Mouse (Mus musculus) lung, embryonic 16.5 days (tissue): ENCODE measurements around the gene Sdk2. TPM values are rescaled to one million over a fixed set of nuclear protein-coding genes. Genes with fewer than 3 reads are reported as not detected.

Experiments
- ATAC-seq: fragments of 200-750 bp; cut with Nextera tagmentation; 2 replicates; pipeline ENCODE4 v1.8.0; 2017; ENCODE audit warnings: low read depth, mild to moderate bottlenecking, moderate library complexity
- H3K27ac ChIP-seq: fragments of 300-500 bp; sonication (generic); 2 replicates; pipeline ENCODE4 v1.5.1; 2014; ENCODE audit warnings: mild to moderate bottlenecking, control low read depth, low read length
- H3K27me3 ChIP-seq: fragments of 300-500 bp; sonication (generic); 2 replicates; pipeline ENCODE4 v1.6.1; 2014; ENCODE audit warnings: low read depth, low read length, mixed read lengths; ENCODE audit not compliant: control insufficient read depth, insufficient read depth
- H3K36me3 ChIP-seq: fragments of 300-500 bp; sonication (generic); 2 replicates; pipeline ENCODE4 v1.6.1; 2014; ENCODE audit warnings: low read length; ENCODE audit not compliant: control insufficient read depth, insufficient read depth
- H3K4me1 ChIP-seq: fragments of 300-500 bp; sonication (generic); replicated peaks from 2 replicates; pipeline ENCODE4 v1.6.1; 2014; ENCODE audit warnings: low read length, mixed read lengths; ENCODE audit not compliant: control insufficient read depth, insufficient read depth
- H3K4me2 ChIP-seq: fragments of 300-500 bp; sonication (generic); 2 replicates; pipeline ENCODE4 v1.6.1; 2014; ENCODE audit warnings: low read depth, low read length, control low read depth
- H3K4me3 ChIP-seq: fragments of 300-500 bp; sonication (generic); 2 replicates; pipeline ENCODE4 v1.5.1; 2014; ENCODE audit warnings: mild to moderate bottlenecking, low read length, control low read depth
- H3K9ac ChIP-seq: fragments of 300-500 bp; sonication (generic); 2 replicates; pipeline ENCODE4 v1.6.1; 2014; ENCODE audit warnings: low read length, control low read depth
- H3K9me3 ChIP-seq: fragments of 300-500 bp; sonication (generic); 2 replicates; pipeline ENCODE4 v1.6.1; 2016; ENCODE audit warnings: low read length; ENCODE audit not compliant: control insufficient read depth
- WGBS: fragments of 180-500 bp; shearing (Covaris S2); extraction: QIAGEN DNeasy Blood & Tissue Kit; methylation state at CpG from one replicate; pipeline ENCODE4 v1.1.7; 2014; 5-methylcytosine and 5-hydroxymethylcytosine counted together
- polyA plus RNA-seq: library from polyadenylated mRNA; unstranded; fragments of >200 nt; fragmentation: Nextera tagmentation; extraction: Ambion mirVana; gene quantifications from 2 replicates; pipeline ENCODE4 v1.2.1, GENCODE M21; 2015

The Sdk2 gene
- polyA plus RNA-seq, 1 experiment from 2014 or later, result 2.1 TPM

- H3K4me1 ChIP-seq, result peaks cover 30% of the 10 kb centered on the region
- H3K36me3 ChIP-seq, result no peaks in the 10 kb centered on the region
- H3K9ac ChIP-seq, result no peak overlapping the region
- no peaks in the 10 kb centered on the region for H3K27me3 ChIP-seq
- H3K4me2 ChIP-seq, result no peak overlapping the region
- ATAC-seq, result no peak
- 56% methylated on average over 3 of the region's 3 CpGs for WGBS
- H3K27ac ChIP-seq, result no peak overlapping the region
- no peak overlapping the region for H3K4me3 ChIP-seq
- H3K9me3 ChIP-seq, result no peaks in the 10 kb centered on the region
These were observed 298.5 kb downstream of the Sdk2 start for GRCm38 (mm10) chr11:113768356-113768755.

GRCm38 (mm10) chr11:113767285-113767684 is 299.6 kb downstream of the Sdk2 start:
- no peaks in the 10 kb centered on the region for H3K9me3 ChIP-seq
- peak; percentile 13 for ATAC-seq
- H3K36me3 ChIP-seq, result no peaks in the 10 kb centered on the region
- H3K9ac ChIP-seq, result 0 out of 2 replicates have a peak overlapping the region, but pooled peaks have one; percentile 36
- H3K4me2 ChIP-seq, result no peak overlapping the region
- 44% methylated on average over 8 of the region's 8 CpGs for WGBS
- no peak overlapping the region for H3K4me3 ChIP-seq
- peak overlapping the region; percentile 82 for H3K27ac ChIP-seq
- H3K27me3 ChIP-seq, result no peaks in the 10 kb centered on the region
- peaks cover 31% of the 10 kb centered on the region for H3K4me1 ChIP-seq

- no peak overlapping the region for H3K4me2 ChIP-seq
- 22% methylated on average over 10 of the region's 10 CpGs for WGBS
- H3K27me3 ChIP-seq, result no peaks in the 10 kb centered on the region
- peak overlapping the region; percentile 23; the same call in 1 of the 2 replicates for H3K9ac ChIP-seq
- no peaks in the 10 kb centered on the region for H3K36me3 ChIP-seq
- peak; percentile 85 for ATAC-seq
- peaks cover 31% of the 10 kb centered on the region for H3K4me1 ChIP-seq
- no peaks in the 10 kb centered on the region for H3K9me3 ChIP-seq
- H3K4me3 ChIP-seq, result no peak overlapping the region
- H3K27ac ChIP-seq, result peak overlapping the region; percentile 82
These were observed 300.4 kb downstream of the Sdk2 start for GRCm38 (mm10) chr11:113766284-113766985.

- H3K27ac ChIP-seq, result no peak overlapping the region
- peaks cover 31% of the 10 kb centered on the region for H3K4me1 ChIP-seq
- no peak overlapping the region for H3K9ac ChIP-seq
- no peak for ATAC-seq
- no peak overlapping the region for H3K4me3 ChIP-seq
- H3K27me3 ChIP-seq, result no peaks in the 10 kb centered on the region
- H3K9me3 ChIP-seq, result no peaks in the 10 kb centered on the region
- no peak overlapping the region for H3K4me2 ChIP-seq
- H3K36me3 ChIP-seq, result no peaks in the 10 kb centered on the region
- 77% methylated on average over 6 of the region's 6 CpGs for WGBS
These were observed 302.6 kb downstream of the Sdk2 start for GRCm38 (mm10) chr11:113764132-113764849.

- WGBS, result 13% methylated on average over 5 of the region's 5 CpGs
- Histone ChIP-seq H3K4me2 (no peak overlapping the region), H3K9ac (no peak overlapping the region), H3K4me3 (no peak overlapping the region), H3K9me3 (no peaks in the 10 kb centered on the region), H3K4me1 (peaks cover 29% of the 10 kb centered on the region), H3K27ac (no peak overlapping the region), H3K27me3 (no peaks in the 10 kb centered on the region), H3K36me3 (no peaks in the 10 kb centered on the region)
- ATAC-seq, result no peak
These were observed 303.4 kb downstream of the Sdk2 start for GRCm38 (mm10) chr11:113763449-113763848.

- Histone ChIP-seq H3K27me3 (no peaks in the 10 kb centered on the region), H3K4me3 (no peak overlapping the region), H3K4me1 (peaks cover 19% of the 10 kb centered on the region), H3K9me3 (no peaks in the 10 kb centered on the region), H3K27ac (no peak overlapping the region), H3K36me3 (no peaks in the 10 kb centered on the region), H3K4me2 (no peak overlapping the region), H3K9ac (no peak overlapping the region)
- 68% methylated on average over 8 of the region's 8 CpGs for WGBS
- ATAC-seq, result no peak
These were observed 304.6 kb downstream of the Sdk2 start for GRCm38 (mm10) chr11:113762136-113762797.

- H3K36me3 ChIP-seq, result no peaks in the 10 kb centered on the region
- no peak for ATAC-seq
These were observed 305.2 kb downstream of the Sdk2 start for GRCm38 (mm10) chr11:113761646-113762045.

GRCm38 (mm10) chr11:113760476-113760875 is 306.4 kb downstream of the Sdk2 start:
- Histone ChIP-seq H3K4me3 (no peak overlapping the region), H3K9ac (no peak overlapping the region), H3K27ac (peak overlapping the region; percentile 5; the same call in 1 of the 2 replicates), H3K4me2 (no peak overlapping the region), H3K36me3 (no peaks in the 10 kb centered on the region), H3K9me3 (no peaks in the 10 kb centered on the region), H3K27me3 (no peaks in the 10 kb centered on the region), H3K4me1 (peaks cover 3% of the 10 kb centered on the region; the same call in 1 of the 2 replicates)
- ATAC-seq, result no peak
- WGBS, result 38% methylated on average over 7 of the region's 7 CpGs

More at GRCm38 (mm10) chr11:113761646-113762045, 305.2 kb downstream of the Sdk2 start:
- Histone ChIP-seq H3K27ac (no peak overlapping the region), H3K9me3 (no peaks in the 10 kb centered on the region), H3K27me3 (no peaks in the 10 kb centered on the region), H3K4me1 (peaks cover 13% of the 10 kb centered on the region), H3K4me3 (no peak overlapping the region), H3K4me2 (no peak overlapping the region), H3K9ac (no peak overlapping the region)
- WGBS, result 69% methylated on average over 7 of the region's 7 CpGs

- Histone ChIP-seq H3K4me1 (peaks cover 3% of the 10 kb centered on the region; the same call in 1 of the 2 replicates), H3K9ac (no peak overlapping the region), H3K4me3 (no peak overlapping the region), H3K9me3 (no peaks in the 10 kb centered on the region), H3K27me3 (no peaks in the 10 kb centered on the region), H3K27ac (no peak overlapping the region), H3K4me2 (no peak overlapping the region), H3K36me3 (no peaks in the 10 kb centered on the region)
- ATAC-seq, result no peak
- WGBS, result 95% methylated on average over 5 of the region's 5 CpGs
These were observed 308.0 kb downstream of the Sdk2 start for GRCm38 (mm10) chr11:113758851-113759250.
